Mouse (Mus musculus) lung, embryonic 16.5 days (tissue): Measurements from ENCODE around the gene Sema4c. TPM values are rescaled to one million over a fixed set of nuclear protein-coding genes. Genes with fewer than 3 reads are reported as not detected.

Source experiments
- ATAC-seq: fragments of 200-750 bp; cut with Nextera tagmentation; 2 replicates; pipeline ENCODE4 v1.8.0; 2017; ENCODE audit warnings: low read depth, mild to moderate bottlenecking, moderate library complexity
- H3K27ac ChIP-seq: fragments of 300-500 bp; sonication (generic); 2 replicates; pipeline ENCODE4 v1.5.1; 2014; ENCODE audit warnings: mild to moderate bottlenecking, control low read depth, low read length
- H3K27me3 ChIP-seq: fragments of 300-500 bp; sonication (generic); 2 replicates; pipeline ENCODE4 v1.6.1; 2014; ENCODE audit warnings: low read depth, low read length, mixed read lengths; ENCODE audit not compliant: control insufficient read depth, insufficient read depth
- H3K36me3 ChIP-seq: fragments of 300-500 bp; sonication (generic); 2 replicates; pipeline ENCODE4 v1.6.1; 2014; ENCODE audit warnings: low read length; ENCODE audit not compliant: control insufficient read depth, insufficient read depth
- H3K4me1 ChIP-seq: fragments of 300-500 bp; sonication (generic); replicated peaks from 2 replicates; pipeline ENCODE4 v1.6.1; 2014; ENCODE audit warnings: low read length, mixed read lengths; ENCODE audit not compliant: control insufficient read depth, insufficient read depth
- H3K4me2 ChIP-seq: fragments of 300-500 bp; sonication (generic); 2 replicates; pipeline ENCODE4 v1.6.1; 2014; ENCODE audit warnings: low read depth, low read length, control low read depth
- H3K4me3 ChIP-seq: fragments of 300-500 bp; sonication (generic); 2 replicates; pipeline ENCODE4 v1.5.1; 2014; ENCODE audit warnings: mild to moderate bottlenecking, low read length, control low read depth
- H3K9ac ChIP-seq: fragments of 300-500 bp; sonication (generic); 2 replicates; pipeline ENCODE4 v1.6.1; 2014; ENCODE audit warnings: low read length, control low read depth
- H3K9me3 ChIP-seq: fragments of 300-500 bp; sonication (generic); 2 replicates; pipeline ENCODE4 v1.6.1; 2016; ENCODE audit warnings: low read length; ENCODE audit not compliant: control insufficient read depth
- WGBS: fragments of 180-500 bp; shearing (Covaris S2); extraction: QIAGEN DNeasy Blood & Tissue Kit; methylation state at CpG from one replicate; pipeline ENCODE4 v1.1.7; 2014; 5-methylcytosine and 5-hydroxymethylcytosine counted together
- polyA plus RNA-seq: library from polyadenylated mRNA; unstranded; fragments of >200 nt; fragmentation: Nextera tagmentation; extraction: Ambion mirVana; gene quantifications from 2 replicates; pipeline ENCODE4 v1.2.1, GENCODE M21; 2015

Gene Sema4c
- polyA plus RNA-seq, 1 experiment from 2014 or later, result 14.8 TPM

GRCm38 (mm10) chr1:36563197-36563596 lies 5.0 kb upstream of the Sema4c start:
- Histone ChIP-seq H3K27me3 (no peaks in the 10 kb centered on the region), H3K4me3 (no peak overlapping the region), H3K9ac (peak overlapping the region; percentile 26; the same call in 1 of the 2 replicates), H3K9me3 (no peaks in the 10 kb centered on the region), H3K4me1 (peaks cover 19% of the 10 kb centered on the region), H3K36me3 (no peaks in the 10 kb centered on the region), H3K4me2 (no peak overlapping the region), H3K27ac (no peak overlapping the region)
- whole genome bisulfite sequencing, result 71% methylated on average over 2 of the region's 2 CpGs
- ATAC-seq, result no peak

DNA sequence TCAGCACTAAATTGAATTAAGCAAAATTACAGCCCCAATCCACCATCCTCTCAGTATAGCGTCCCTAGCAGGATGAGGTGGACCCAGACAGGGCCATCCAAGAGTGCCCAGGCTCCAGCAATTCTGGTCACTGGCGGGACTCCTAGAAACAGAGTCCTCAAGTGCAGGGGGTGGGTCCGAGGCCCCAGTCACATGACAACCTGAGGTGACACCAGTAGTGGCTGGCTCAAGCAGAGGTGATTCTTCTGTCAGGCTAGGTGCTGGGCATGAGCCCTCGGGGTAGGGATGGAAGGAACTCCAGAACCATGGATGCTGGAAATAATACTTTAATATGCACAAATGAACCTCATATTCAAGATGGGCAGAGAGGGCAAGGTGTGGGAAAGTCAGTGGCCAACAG lies 4.2 kb upstream of the Sema4c start:
- no peak for ATAC-seq

DNA sequence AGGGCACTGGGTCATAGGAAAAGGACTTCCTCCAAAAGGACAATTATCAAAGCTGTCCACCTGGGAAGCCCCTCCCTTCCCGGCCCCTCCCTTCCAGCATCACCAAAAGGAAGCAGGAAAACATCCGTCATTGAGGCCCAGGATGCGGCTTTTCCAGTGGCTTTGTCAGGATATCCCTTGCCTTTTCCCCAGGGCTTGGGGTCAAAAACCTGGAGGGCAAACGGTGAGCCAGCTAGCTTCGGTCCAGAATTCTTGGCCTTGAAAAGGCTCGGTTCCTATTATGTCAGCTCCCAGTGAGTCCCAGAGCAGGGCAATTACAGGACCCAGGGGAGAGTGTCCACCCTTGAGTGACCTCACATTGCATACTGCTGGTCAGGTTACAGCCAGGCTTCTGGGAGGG lies 2.8 kb upstream of the Sema4c start:
- Histone ChIP-seq H3K4me1 (peaks cover 14% of the 10 kb centered on the region), H3K27me3 (no peaks in the 10 kb centered on the region), H3K4me2 (no peak overlapping the region), H3K36me3 (no peaks in the 10 kb centered on the region), H3K9ac (no peak overlapping the region), H3K4me3 (no peak overlapping the region), H3K9me3 (no peaks in the 10 kb centered on the region), H3K27ac (peak overlapping the region; percentile 6; the same call in 1 of the 2 replicates)
- WGBS, result 48% methylated on average over 6 of the region's 6 CpGs
- ATAC-seq, result no peak

More for the DNA sequence above, 4.2 kb upstream of the Sema4c start:
- Histone ChIP-seq H3K9me3 (no peaks in the 10 kb centered on the region), H3K9ac (no peak overlapping the region), H3K4me2 (no peak overlapping the region), H3K36me3 (no peaks in the 10 kb centered on the region), H3K27me3 (no peaks in the 10 kb centered on the region), H3K4me1 (peaks cover 14% of the 10 kb centered on the region), H3K27ac (no peak overlapping the region), H3K4me3 (no peak overlapping the region)
- 50% methylated on average over 4 of the region's 4 CpGs for WGBS

GRCm38 (mm10) chr1:36559888-36560287 lies 1.7 kb upstream of the Sema4c start:
- WGBS, result 55% methylated on average over 5 of the region's 5 CpGs
- H3K9ac ChIP-seq, result no peak overlapping the region
- H3K36me3 ChIP-seq, result no peaks in the 10 kb centered on the region
- no peak overlapping the region for H3K27ac ChIP-seq
- no peak for ATAC-seq
- H3K4me2 ChIP-seq, result no peak overlapping the region
- H3K4me1 ChIP-seq, result peaks cover 24% of the 10 kb centered on the region
- no peak overlapping the region for H3K4me3 ChIP-seq
- no peaks in the 10 kb centered on the region for H3K27me3 ChIP-seq
- no peaks in the 10 kb centered on the region for H3K9me3 ChIP-seq

- ATAC-seq, result no peak
- WGBS, result 20% methylated on average over 4 of the region's 4 CpGs
- H3K9me3 ChIP-seq, result no peaks in the 10 kb centered on the region
- H3K27ac ChIP-seq, result peak overlapping the region; percentile 100
- H3K4me3 ChIP-seq, result no peak overlapping the region; the same call in 1 of the 2 replicates
- peak overlapping the region; percentile 93 for H3K4me2 ChIP-seq
- no peaks in the 10 kb centered on the region for H3K27me3 ChIP-seq
- H3K36me3 ChIP-seq, result peaks cover 2% of the 10 kb centered on the region
- H3K9ac ChIP-seq, result peak overlapping the region; percentile 93; the same call in 1 of the 2 replicates
- H3K4me1 ChIP-seq, result peaks cover 28% of the 10 kb centered on the region
Measured at GRCm38 (mm10) chr1:36559256-36559655, 1.1 kb upstream of the Sema4c start.

DNA sequence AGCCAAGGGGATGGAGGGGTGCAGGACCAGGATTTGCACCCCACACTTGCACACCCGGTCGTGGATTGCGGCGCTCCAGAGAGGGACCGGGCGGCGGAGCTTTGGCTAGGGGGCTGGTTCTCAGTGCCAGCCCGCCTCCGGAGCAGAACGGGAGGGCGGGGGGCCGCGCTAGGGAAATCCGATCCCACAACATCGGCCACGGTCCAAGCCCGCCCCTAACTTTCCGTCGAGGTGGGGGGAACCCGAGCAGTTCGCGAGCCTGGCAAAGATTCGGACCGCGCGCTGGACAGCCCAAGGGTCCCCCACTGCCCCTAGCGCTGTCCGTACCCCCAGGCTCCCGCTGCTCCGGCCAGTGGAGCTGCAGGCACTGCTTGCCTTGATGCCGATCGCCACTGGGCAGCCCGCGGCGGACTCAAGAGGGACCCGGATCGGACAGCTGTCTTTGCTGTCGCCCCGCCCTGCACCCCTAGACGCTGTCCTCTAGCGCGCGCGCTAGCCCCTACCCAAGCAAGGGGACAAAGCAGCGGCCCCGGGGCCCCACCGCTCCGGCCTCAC lies 615 bp downstream of the Sema4c start:
- H3K4me1 ChIP-seq, result peaks cover 29% of the 10 kb centered on the region
- ATAC-seq, result peak; percentile 84
- WGBS, result under 1% methylated on average over 48 of the region's 48 CpGs

GRCm38 (mm10) chr1:36556553-36557456 lies 1.3 kb downstream of the Sema4c start:
- Histone ChIP-seq H3K9me3 (no peaks in the 10 kb centered on the region), H3K27ac (peak overlapping the region; percentile 100), H3K9ac (peak overlapping the region; percentile 93), H3K4me1 (peaks cover 29% of the 10 kb centered on the region), H3K4me2 (peak overlapping the region; percentile 93), H3K27me3 (no peaks in the 10 kb centered on the region), H3K4me3 (peak overlapping the region; percentile 86), H3K36me3 (peaks cover 25% of the 10 kb centered on the region)
- ATAC-seq, result peak; percentile 79
- WGBS, result under 1% methylated on average over 52 of the region's 52 CpGs

More for the DNA sequence above, 615 bp downstream of the Sema4c start:
- H3K27ac ChIP-seq, result peak overlapping the region; percentile 100
- no peaks in the 10 kb centered on the region for H3K27me3 ChIP-seq
- H3K9me3 ChIP-seq, result no peaks in the 10 kb centered on the region
- peak overlapping the region; percentile 86 for H3K4me3 ChIP-seq
- H3K9ac ChIP-seq, result peak overlapping the region; percentile 93
- peak overlapping the region; percentile 93 for H3K4me2 ChIP-seq
- H3K36me3 ChIP-seq, result peaks cover 18% of the 10 kb centered on the region

DNA sequence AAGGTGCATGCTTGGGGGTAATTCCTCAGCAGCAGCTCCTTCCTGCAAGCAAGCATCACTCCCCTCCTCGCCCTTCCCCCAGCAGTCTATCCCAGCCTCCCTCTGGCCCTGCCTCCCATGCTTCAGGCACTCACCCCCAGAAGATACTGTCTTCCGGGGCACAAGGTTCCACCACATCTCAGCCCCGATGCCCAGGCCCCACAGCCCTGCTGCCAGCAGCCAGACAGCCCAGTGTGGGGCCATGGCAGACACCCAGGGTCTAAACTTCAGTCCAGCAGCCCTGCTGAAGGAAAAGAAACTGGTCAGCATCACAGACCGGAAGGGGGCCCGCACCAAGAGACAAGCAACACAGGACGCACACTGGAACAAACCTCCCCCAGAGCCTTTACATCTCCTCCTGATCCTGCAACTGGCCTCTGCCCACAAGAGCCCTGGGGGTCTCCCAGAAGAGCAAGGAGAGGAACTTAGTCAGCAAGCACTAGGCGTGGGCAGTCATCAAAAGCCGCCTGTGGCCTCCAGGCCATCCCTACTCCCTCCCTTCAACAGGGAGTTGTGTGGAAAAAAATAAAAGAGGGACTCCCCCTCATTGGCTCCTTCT lies 2.3 kb downstream of the Sema4c start:
- Histone ChIP-seq H3K9me3 (no peaks in the 10 kb centered on the region), H3K4me3 (peak overlapping the region; percentile 86), H3K36me3 (peaks cover 34% of the 10 kb centered on the region), H3K4me2 (peak overlapping the region; percentile 93), H3K27ac (peak overlapping the region; percentile 100), H3K4me1 (peaks cover 29% of the 10 kb centered on the region), H3K9ac (peak overlapping the region; percentile 93), H3K27me3 (no peaks in the 10 kb centered on the region)
- WGBS, result 1% methylated on average over 8 of the region's 8 CpGs
- no peak for ATAC-seq
